Mouse (Mus musculus) left cerebral cortex, adult 8-10 months (tissue): ENCODE data around the gene Ppm1j. TPM values are rescaled to one million over a fixed set of nuclear protein-coding genes. Genes with fewer than 3 reads are reported as not detected.
"Not testable (repeated sequence)": the region's sequence is repeated elsewhere in the genome, so short reads cannot be mapped to it uniquely, and the experiment has no call there.

Experiments used
- DNase-seq, 2 experiments: peaks; one replicate each; pipeline ENCODE4 v3.0.0; 2022; ENCODE audit warnings: low spot score in 2 of 2
- total RNA-seq, 4 experiments: library from RNA; stranded (reverse); gene quantifications; 2 replicates each; pipeline ENCODE4 v1.2.4; 2022

Gene Ppm1j
- 1 to 10 TPM in 3 of 4 experiments, under 1 TPM in 1; 0.70 to 1.3 (median 1.1) TPM for total RNA-seq

DNA sequence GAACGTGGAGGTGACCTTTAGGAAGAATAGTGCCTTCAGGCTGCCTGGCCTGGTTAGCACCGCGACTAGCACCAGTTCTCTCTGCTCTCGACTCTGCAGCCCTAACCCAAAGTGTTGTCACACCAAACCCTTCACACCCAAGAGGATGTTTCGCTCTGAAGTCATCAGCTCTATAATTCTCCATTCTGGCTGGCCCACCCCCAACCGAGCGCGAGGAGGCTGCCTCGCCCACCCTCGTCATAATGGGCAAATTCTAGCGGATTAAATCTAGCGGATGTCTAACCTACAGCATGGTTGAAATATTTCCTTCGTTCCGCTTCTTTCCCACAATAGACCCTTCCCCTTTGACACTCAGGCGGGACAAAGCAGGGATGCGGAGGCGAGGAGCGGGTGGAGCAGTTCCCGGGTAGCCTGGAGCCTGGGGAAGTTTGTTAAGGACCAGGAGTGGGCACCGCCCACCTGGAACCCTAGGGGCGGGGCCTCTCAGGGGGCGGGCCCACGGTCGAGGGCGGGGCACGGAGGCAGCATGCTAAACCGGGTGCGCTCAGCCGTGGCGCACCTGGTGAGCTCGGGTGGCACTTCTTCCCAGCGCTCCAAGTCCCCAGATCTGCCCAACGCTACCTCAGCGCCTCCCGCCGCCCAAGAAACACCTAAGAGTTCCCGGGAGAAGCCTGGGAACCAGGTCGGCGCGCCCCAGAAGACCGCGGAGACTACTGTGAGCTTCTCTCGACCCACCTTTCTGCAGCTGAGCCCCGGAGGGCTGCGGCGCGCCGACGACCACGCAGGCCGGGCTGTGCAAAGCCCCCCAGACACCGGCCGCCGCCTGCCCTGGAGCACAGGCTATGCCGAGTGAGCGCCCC is at the start of gene Ppm1j:
Ppm1j (plus strand) TSS at position 496 of the 860 bp plus-strand sequence.
- DNase-seq: no peak

DNA sequence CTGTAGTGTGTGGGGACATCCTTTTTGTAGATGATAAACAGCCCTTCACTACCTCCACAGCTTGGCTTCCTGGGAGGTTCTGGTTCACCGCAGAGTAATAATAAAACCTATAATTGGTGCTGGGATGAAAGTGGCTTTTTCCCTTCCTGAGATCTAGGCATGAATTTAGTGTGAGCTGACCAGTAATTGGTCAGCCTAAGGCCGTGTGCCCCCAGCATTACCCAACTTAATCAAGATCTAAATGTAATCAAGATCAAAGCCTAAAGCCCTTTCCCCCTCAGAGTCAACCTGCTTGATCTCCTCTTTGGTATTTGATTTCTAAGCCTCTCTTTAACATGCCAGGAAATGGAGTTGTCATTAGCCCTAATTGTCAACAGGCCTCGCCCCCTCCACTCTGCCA is 47.9 kb upstream of the Ppm1j start:
- no peak for DNase-seq

DNA sequence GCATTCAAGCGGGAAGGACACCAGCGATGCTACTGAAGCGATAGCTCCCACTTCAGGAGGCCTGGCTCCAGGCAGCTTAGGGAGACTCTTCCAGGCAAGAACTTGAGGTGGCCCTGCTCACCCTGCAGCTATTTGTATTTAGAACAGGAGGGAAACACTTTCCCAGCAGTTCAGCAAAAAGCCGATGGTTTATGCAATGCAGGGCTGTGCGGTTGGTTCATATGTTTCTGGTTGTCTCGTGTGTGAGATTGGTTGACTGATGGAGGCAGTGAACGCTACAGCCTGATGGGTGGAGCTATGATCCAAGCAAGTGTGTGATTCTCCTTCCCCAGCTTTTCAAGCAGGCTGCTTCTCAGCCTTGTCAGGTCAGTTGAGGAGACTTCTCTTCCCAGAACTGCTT is 46.2 kb upstream of the Ppm1j start:
- DNase-seq: no peak

- DNase-seq: no peak
These were observed 38.9 kb upstream of the Ppm1j start for GRCm38 (mm10) chr3:104741954-104742353.

- DNase-seq: no peak
These were observed 37.7 kb upstream of the Ppm1j start for GRCm38 (mm10) chr3:104743161-104743560.

DNA sequence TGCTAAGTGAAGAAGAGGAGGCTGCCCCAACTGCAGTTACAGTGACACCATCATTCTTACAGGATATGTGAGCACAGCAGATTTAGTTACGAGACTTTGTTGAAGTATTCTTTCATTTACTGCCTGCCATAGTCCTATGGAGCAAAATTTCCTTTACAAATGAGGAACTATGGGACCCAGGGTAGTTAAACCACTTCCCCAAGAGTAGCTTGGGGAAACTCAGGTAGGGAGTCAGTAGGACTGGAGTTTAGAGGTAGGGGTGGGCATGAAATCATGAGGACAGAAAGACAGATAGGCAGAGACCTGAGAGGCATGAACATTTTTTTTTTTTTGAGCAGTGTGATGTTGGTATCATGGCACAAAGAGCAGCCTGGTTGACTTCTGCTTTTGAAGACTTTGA is 37.0 kb upstream of the Ppm1j start:
- DNase-seq: no peak

- DNase-seq: not testable (repeated sequence)
These were observed 28.0 kb upstream of the Ppm1j start for GRCm38 (mm10) chr3:104752845-104753244.

DNA sequence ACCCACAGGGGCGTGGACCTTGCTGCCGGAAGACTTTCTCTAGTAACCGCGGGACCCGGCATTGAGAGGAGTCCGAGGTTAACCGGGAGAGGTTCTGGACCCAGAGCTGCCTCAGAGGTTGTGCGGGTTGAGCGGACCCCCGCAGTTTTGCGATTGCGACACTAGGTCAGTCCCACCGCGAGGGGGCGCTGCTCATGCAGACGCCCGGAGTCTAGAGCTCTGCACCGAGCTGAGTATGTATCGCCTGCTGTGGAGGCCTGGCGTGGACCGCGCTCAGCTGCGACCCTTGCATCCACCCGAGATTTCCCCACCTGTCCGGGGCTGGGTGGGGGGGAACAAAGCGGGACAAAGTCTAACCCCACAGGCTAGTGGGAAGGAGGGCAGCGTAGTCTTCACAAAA is 22.4 kb upstream of the Ppm1j start:
- DNase-seq: peak in 1 of 2 experiments; percentile 18

- no peak for DNase-seq
These were observed 22.0 kb upstream of the Ppm1j start for GRCm38 (mm10) chr3:104758869-104759268.

- DNase-seq: not testable (repeated sequence)
These were observed 18.6 kb upstream of the Ppm1j start for GRCm38 (mm10) chr3:104762103-104762863.

DNA sequence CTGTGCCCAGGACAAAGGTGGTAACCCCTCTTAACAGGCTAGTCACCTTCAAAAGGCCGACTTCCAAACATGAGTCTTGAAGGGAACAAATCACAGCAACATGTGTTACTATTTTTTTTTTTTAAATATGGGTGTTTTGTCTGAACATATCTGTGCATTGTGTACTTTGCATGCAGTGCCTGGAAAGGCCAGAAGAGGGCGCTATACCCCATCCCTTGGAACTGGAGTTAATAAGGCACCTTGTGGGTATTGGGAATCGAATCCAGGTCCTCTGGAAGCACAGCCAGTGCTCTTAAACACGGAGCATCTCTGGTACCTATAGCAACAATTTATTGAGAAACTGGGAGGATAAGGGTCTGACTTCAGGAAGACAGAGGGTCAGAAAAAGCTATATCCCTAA is 15.8 kb upstream of the Ppm1j start:
- DNase-seq: no peak

DNA sequence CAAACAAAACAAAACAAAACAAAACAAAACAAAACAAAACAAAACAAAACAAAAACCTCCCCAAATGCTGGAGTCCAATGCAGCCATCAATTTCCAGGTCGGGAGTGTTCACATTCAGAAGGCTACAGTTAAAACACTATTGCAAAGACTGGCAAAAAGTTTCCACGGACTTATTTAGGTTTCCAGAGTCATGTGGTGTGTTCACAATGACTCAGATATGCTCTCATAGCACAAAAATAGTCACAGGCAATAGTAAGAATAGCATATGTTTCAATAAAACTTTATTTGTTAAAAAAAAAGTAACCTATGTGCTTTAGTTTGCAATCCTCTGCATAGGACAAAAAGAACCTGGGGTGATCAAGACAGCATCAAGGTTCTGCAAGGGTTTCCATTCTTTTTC is 13.7 kb upstream of the Ppm1j start:
- no peak for DNase-seq

GRCm38 (mm10) chr3:104767716-104768115 is 13.1 kb upstream of the Ppm1j start:
- no peak for DNase-seq

GRCm38 (mm10) chr3:104769135-104769534 is 11.7 kb upstream of the Ppm1j start:
- no peak for DNase-seq

DNA sequence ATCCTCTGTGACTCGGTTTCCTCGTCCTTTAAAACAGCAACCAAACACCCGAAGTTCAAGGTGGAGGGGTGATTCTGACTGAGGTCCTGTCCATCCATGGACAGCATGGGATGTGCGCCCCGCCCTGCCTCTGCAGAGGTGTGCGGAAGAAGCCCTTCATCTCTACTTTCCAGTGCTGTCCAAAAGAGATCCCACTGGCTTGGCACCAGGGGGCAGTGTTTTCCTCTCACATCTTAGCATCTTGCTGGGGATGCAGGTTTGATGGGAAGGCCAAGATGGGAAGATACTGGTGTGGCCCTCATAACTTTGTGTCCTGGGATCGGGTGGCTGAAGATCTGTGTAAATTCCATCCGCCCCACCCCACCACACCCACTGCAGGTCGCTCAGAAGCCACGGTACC is 10.8 kb upstream of the Ppm1j start:
- no peak for DNase-seq

DNA sequence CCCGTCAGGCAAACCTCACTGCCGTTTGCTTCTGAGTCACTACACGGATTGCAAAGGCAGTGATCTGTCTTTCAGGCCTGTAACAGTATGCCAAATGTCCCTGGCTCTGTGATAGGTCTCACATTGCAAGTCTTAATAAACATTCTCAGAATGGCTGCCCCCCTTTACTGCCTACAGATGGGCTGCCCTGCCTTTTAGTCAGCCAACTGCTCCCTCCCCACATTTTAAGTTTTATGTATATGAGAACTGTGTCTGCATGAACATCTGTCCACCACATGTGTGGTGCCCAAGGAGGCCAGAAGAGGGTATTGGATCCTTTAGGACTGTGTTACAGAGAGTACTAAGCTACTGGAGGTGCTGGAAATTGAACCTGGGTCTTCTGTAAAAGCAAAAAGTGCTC is 9.9 kb upstream of the Ppm1j start:
- no peak for DNase-seq

DNA sequence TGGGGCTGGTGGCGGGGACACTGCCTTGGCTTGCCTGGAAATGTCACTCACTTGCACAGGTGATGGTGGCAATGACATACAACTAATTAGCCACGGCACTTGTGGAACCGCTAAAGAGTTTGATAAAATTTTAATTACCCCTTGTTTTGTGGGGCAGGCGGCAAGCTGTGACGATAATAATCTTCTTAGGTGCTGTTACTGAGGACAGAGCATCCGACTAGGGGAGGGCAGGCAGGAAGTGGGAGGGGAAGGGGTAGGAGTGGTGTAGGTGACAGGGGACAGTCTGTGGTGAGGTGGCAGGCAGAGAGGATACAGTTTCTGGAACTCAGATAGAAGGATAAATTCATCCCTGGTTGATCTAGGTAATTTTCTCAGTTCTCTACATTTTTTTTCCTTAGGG is 9.4 kb upstream of the Ppm1j start:
- no peak for DNase-seq

DNA sequence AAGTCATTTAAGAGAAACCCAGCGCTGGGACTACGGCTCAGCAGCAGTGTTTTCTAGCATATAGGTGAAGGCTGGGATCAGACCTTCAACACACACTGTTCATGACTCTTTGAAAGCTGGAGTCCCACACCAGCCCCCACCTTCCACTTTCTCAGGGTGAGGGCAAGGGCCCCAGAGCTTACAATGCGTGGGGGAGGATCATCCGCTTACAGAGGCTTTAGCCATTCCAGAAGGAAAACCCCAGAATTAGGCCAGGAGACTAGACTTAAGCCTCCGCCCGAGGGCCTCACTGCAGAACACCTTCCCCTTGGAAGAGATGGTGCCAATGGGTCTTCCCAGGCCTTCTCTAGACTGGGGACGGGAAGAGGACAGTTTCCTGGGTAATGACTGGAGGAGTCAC is 7.6 kb upstream of the Ppm1j start:
- DNase-seq: no peak

- DNase-seq: no peak
These were observed 3.5 kb upstream of the Ppm1j start for GRCm38 (mm10) chr3:104777342-104777741.

GRCm38 (mm10) chr3:104779949-104780348 is 907 bp upstream of the Ppm1j start:
- DNase-seq: no peak

- DNase-seq: no peak
These were observed 631 bp downstream of the Ppm1j start, which contains the start of gene Fam19a3 for GRCm38 (mm10) chr3:104781471-104781903. Fam19a3 (minus strand) TSS chr3:104781840.

DNA sequence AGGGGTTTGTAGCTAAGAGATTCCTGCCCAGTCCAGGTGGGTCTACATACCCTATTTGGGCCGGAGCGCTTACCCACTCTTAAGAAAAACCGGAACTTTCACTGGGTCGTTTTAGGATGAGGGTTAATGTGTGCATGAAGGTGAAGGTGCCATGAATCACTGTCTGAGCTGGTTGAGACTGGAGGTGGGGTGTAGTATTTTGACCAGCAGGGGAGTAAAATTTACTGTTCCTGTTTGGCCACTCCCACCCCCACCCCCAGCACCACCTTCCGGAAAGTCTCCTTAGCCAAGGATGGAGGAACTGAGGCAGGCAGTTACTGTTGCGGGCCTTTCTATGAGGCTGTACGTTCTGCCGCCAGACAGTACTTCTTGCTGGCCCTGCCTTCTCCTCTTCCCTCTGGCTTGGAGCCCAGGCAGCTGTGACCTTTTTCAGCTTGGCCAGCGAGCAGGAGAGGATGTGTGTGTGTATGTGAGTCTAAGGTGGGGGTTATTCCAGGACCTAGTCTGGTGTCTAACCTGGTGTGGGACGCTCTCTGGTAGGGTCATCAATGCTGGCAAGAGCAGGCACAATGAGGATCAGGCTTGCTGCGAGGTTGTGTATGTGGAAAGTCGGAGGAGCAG is 1.3 kb downstream of the Ppm1j start:
- DNase-seq: no peak
